ENCODE assay signal across 20 mouse cellular contexts in genomic region chr10:12595379-12595778, GRCm38 (mm10).
DNase-seq lines count a peak whose midpoint lies in the region; ATAC-seq and TF ChIP-seq lines count a peak whose summit lies in the region.
"Had no signal": no experiment of that assay in that cellular context is flagged by ENCODE, and none has a peak within 500 bp of the region (broad histone marks: within the 10 kb centered on the region; RNA-seq: fewer than 3 reads in every experiment).

No protein-coding gene starts in this region.

- no peak for TF ChIP-seq CTCF in hindbrain, postnatal 0 days (IDR thresholded peaks at IDR 0.05; ENCODE audit: low read depth)

- no peaks in the 10 kb centered on the region for H3K9me3 ChIP-seq in forebrain, embryonic 11.5 days (ENCODE audit: control insufficient read depth, low read length)
- no peaks in the 10 kb centered on the region for H3K9me3 ChIP-seq in forebrain, embryonic 10.5 days
- H3K9me3 ChIP-seq in hindbrain, postnatal 0 days (ENCODE audit: low read length): no peaks in the 10 kb centered on the region
- no peaks in the 10 kb centered on the region for H3K9me3 ChIP-seq in hindbrain, embryonic 16.5 days (ENCODE audit: control insufficient read depth, low read length)
- H3K9me3 ChIP-seq: embryonic facial prominence, embryonic 10.5 days; heart, embryonic 13.5 days; hindbrain, embryonic 13.5 days had no signal

- H3K36me3 ChIP-seq in forebrain, embryonic 11.5 days (ENCODE audit: control insufficient read depth, insufficient read depth, low read length): no peaks in the 10 kb centered on the region
- no peaks in the 10 kb centered on the region for H3K36me3 ChIP-seq in forebrain, embryonic 10.5 days (replicated peaks)
- H3K36me3 ChIP-seq in hindbrain, postnatal 0 days (ENCODE audit: insufficient read depth, low read length): no peaks in the 10 kb centered on the region
- no peaks in the 10 kb centered on the region for H3K36me3 ChIP-seq in hindbrain, embryonic 16.5 days (ENCODE audit: control insufficient read depth, insufficient read depth, low read length)
- H3K36me3 ChIP-seq: embryonic facial prominence, embryonic 10.5 days; heart, embryonic 13.5 days; hindbrain, embryonic 13.5 days had no signal

- no peak overlapping the region for H3K4me2 ChIP-seq in forebrain, embryonic 11.5 days (ENCODE audit: low read depth, low read length, severe bottlenecking)
- no peak overlapping the region for H3K4me2 ChIP-seq in hindbrain, postnatal 0 days (ENCODE audit: low read depth, low read length)
- no peak overlapping the region for H3K4me2 ChIP-seq in hindbrain, embryonic 16.5 days (ENCODE audit: low read length)
- H3K4me2 ChIP-seq: heart, embryonic 13.5 days; hindbrain, embryonic 13.5 days had no signal

- no peak for DNase-seq in forebrain, embryonic 11.5 days (ENCODE audit: low spot score)
- no peak for DNase-seq in forebrain, embryonic 10.5 days (ENCODE audit: extremely low spot score, low spot score)
- DNase-seq in hindbrain, postnatal 0 days (ENCODE audit: low spot score): peak; percentile 8
- peak; percentile 49 for DNase-seq in R1 (ENCODE audit: low read depth, low spot score)
- peak; percentile 60 for DNase-seq in retina, postnatal 1 day
- DNase-seq in spleen, adult 12 weeks (ENCODE audit: low spot score): no peak
- DNase-seq: adrenal gland, adult 2 months; adrenal gland, postnatal 25 days; B cell, adult 2 months; cerebellum, adult 18-20 months; cerebellum, postnatal 10 days; gastrocnemius, postnatal 36 days; heart, adult 11 months; heart, postnatal 36 days had no signal

- no peaks in the 10 kb centered on the region for H3K27me3 ChIP-seq in forebrain, embryonic 11.5 days (ENCODE audit: control insufficient read depth, insufficient read depth, low read length)
- H3K27me3 ChIP-seq in forebrain, embryonic 10.5 days (ENCODE audit: poor library complexity, severe bottlenecking): no peaks in the 10 kb centered on the region
- no peaks in the 10 kb centered on the region for H3K27me3 ChIP-seq in hindbrain, postnatal 0 days (ENCODE audit: insufficient read depth, low read length)
- H3K27me3 ChIP-seq in hindbrain, embryonic 16.5 days (replicated peaks; ENCODE audit: control insufficient read depth, insufficient read depth, low read length): no peaks in the 10 kb centered on the region
- H3K27me3 ChIP-seq: heart, embryonic 13.5 days; hindbrain, embryonic 13.5 days; Patski had no signal

- 15% methylated on average over 2 of the region's 2 CpGs for WGBS in forebrain, embryonic 11.5 days
- WGBS in forebrain, embryonic 10.5 days: 18% methylated on average over 2 of the region's 2 CpGs
- 14% methylated on average over 2 of the region's 2 CpGs for WGBS in hindbrain, postnatal 0 days
- 10% methylated on average over 2 of the region's 2 CpGs for WGBS in hindbrain, embryonic 16.5 days

- ATAC-seq in forebrain, embryonic 11.5 days (replicated peaks; ENCODE audit: low FRiP score): peak; percentile 58; the same call in 1 of the 2 replicates
- ATAC-seq in hindbrain, postnatal 0 days: no peak
- no peak for ATAC-seq in hindbrain, embryonic 16.5 days
- ATAC-seq: CD4-positive, CD25-positive, alpha-beta regulatory T cell, adult 4 months; Patski had no signal

- no peak overlapping the region for H3K4me3 ChIP-seq in forebrain, embryonic 11.5 days (ENCODE audit: low read depth, low read length)
- no peak overlapping the region for H3K4me3 ChIP-seq in forebrain, embryonic 10.5 days
- no peak overlapping the region for H3K4me3 ChIP-seq in hindbrain, postnatal 0 days (ENCODE audit: low read length)
- H3K4me3 ChIP-seq in hindbrain, embryonic 16.5 days (ENCODE audit: low read length): no peak overlapping the region
- H3K4me3 ChIP-seq: embryonic facial prominence, embryonic 10.5 days; heart, embryonic 13.5 days; hindbrain, embryonic 13.5 days had no signal

- no peak overlapping the region for H3K27ac ChIP-seq in forebrain, embryonic 11.5 days (ENCODE audit: low read depth, low read length)
- no peak overlapping the region for H3K27ac ChIP-seq in forebrain, embryonic 10.5 days
- H3K27ac ChIP-seq in hindbrain, postnatal 0 days: no peak overlapping the region
- H3K27ac ChIP-seq in hindbrain, embryonic 16.5 days (ENCODE audit: low read depth, low read length): no peak overlapping the region
- H3K27ac ChIP-seq: embryonic facial prominence, embryonic 10.5 days; heart, embryonic 13.5 days; hindbrain, embryonic 13.5 days had no signal

- H3K4me1 ChIP-seq in forebrain, embryonic 11.5 days (replicated peaks; ENCODE audit: control insufficient read depth, insufficient read depth, low read length): no peaks in the 10 kb centered on the region
- H3K4me1 ChIP-seq in forebrain, embryonic 10.5 days: peaks cover 7% of the 10 kb centered on the region
- H3K4me1 ChIP-seq in hindbrain, postnatal 0 days (ENCODE audit: insufficient read depth, low read length): no peaks in the 10 kb centered on the region
- no peaks in the 10 kb centered on the region for H3K4me1 ChIP-seq in hindbrain, embryonic 16.5 days (ENCODE audit: control insufficient read depth, insufficient read depth, low read depth, low read length)
- H3K4me1 ChIP-seq: embryonic facial prominence, embryonic 10.5 days; hindbrain, embryonic 13.5 days had no signal

- no peak overlapping the region for H3K9ac ChIP-seq in forebrain, embryonic 11.5 days (ENCODE audit: low read length)
- H3K9ac ChIP-seq in hindbrain, postnatal 0 days (replicated peaks; ENCODE audit: low read length): no peak overlapping the region
- H3K9ac ChIP-seq in hindbrain, embryonic 16.5 days (ENCODE audit: low read depth, low read length): no peak overlapping the region
- H3K9ac ChIP-seq: heart, embryonic 13.5 days; hindbrain, embryonic 13.5 days had no signal

Comparison
In these comparisons a context has a peak if more than half of its experiments do, and no peak if none do; other contexts are left out.
1. DNase-seq: peak in hindbrain, postnatal 0 days (single experiment), R1 (single experiment) and retina, postnatal 1 day (single experiment); none in forebrain, embryonic 11.5 days (single experiment), forebrain, embryonic 10.5 days (single experiment) and spleen, adult 12 weeks (single experiment).